Mouse (Mus musculus): ENCODE measurements around the gene Rps21. TPM values are rescaled to one million over a fixed set of nuclear protein-coding genes. Genes with fewer than 3 reads are reported as not detected.
A peak's percentile ranks its signal among the peaks of the same experiment; 100 is the strongest.

The Rps21 gene
- polyA plus RNA-seq, 1 experiment from 2014 or later = 516 TPM

GRCm38 (mm10) chr2:180225044-180225761 is 32.0 kb upstream of the Rps21 start:
- Histone ChIP-seq H3K4me1 (ENCODE audit: control insufficient read depth, insufficient read depth, low read length) (peaks cover 16% of the 10 kb centered on the region), H3K27ac (replicated peaks; ENCODE audit: low read depth, low read length) (no peak overlapping the region), H3K4me3 (ENCODE audit: low read depth, low read length) (peak overlapping the region; percentile 52), H3K27me3 (ENCODE audit: control insufficient read depth, insufficient read depth, low read length) (peaks cover 20% of the 10 kb centered on the region), H3K9ac (replicated peaks; ENCODE audit: low read length) (peak overlapping the region; percentile 39), H3K36me3 (replicated peaks; ENCODE audit: control insufficient read depth, insufficient read depth, low read depth, low read length) (no peaks in the 10 kb centered on the region), H3K9me3 (replicated peaks; ENCODE audit: control insufficient read depth, low read length) (no peaks in the 10 kb centered on the region), H3K4me2 (ENCODE audit: low read depth, low read length) (peak overlapping the region; percentile 92)
- ATAC-seq (replicated peaks; ENCODE audit: insufficient number of reproducible peaks, low FRiP score, low TSS enrichment, low read depth) (no peak; the same call in 1 of the 2 replicates), DNase-seq (ENCODE audit: low spot score) (peak; percentile 50)
- under 1% methylated on average over 55 of the region's 55 CpGs for WGBS

DNA sequence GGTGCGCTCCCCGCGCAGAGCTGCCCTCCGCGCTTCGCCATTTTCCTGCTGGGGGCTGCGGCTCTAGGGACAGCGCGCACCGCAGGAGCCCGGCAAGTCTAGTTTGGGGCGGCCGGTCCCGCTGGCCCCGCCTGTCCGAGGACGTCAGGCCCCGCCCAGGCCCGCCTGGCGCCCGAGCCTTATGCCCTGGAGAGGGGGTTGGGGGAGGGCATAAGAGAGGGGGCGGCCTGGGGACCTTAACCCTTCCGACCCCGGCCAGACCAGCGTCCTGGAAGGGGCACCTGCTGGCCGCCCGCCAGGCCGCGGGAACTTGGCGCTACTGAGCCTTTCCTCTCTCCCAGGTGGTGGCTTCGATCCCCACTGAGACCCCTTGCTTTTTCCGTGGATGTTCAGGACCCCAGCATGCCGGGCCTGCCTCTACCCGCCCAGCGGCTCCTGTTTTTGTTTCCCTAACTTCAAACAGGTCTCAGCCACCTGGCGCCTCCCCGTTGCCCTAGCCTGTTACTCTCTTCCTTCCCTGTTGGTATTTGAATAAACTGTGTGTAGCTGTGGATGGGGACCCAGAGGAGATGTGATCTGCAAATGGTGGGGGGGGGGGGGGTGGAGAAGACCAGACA is 31.3 kb upstream of the Rps21 start, which contains the start of gene Lama5:
Gene Lama5, minus strand, starts transcription at position 98 of the 617 bp plus-strand sequence.
- Histone ChIP-seq H3K9ac (replicated peaks; ENCODE audit: low read length) (peak within 1 kb of the TSS; percentile 39), H3K4me2 (ENCODE audit: low read depth, low read length) (peak within 1 kb of the TSS; percentile 92), H3K4me1 (ENCODE audit: control insufficient read depth, insufficient read depth, low read length) (peaks cover 16% of the 10 kb centered on the region), H3K27ac (replicated peaks; ENCODE audit: low read depth, low read length) (no peak within 1 kb of the TSS; the same call in 1 of the 2 replicates), H3K9me3 (replicated peaks; ENCODE audit: control insufficient read depth, low read length) (no peaks in the 10 kb centered on the region), H3K27me3 (ENCODE audit: control insufficient read depth, insufficient read depth, low read length) (peaks cover 20% of the 10 kb centered on the region), H3K4me3 (ENCODE audit: low read depth, low read length) (peak within 1 kb of the TSS; percentile 52), H3K36me3 (replicated peaks; ENCODE audit: control insufficient read depth, insufficient read depth, low read depth, low read length) (no peaks in the 10 kb centered on the region)
- DNase-seq (ENCODE audit: low spot score) = peak; percentile 78
- WGBS = 3% methylated on average over 22 of the region's 37 CpGs
- peak; percentile 68 for ATAC-seq (replicated peaks; ENCODE audit: insufficient number of reproducible peaks, low FRiP score, low TSS enrichment, low read depth)

GRCm38 (mm10) chr2:180227262-180228059 is 29.7 kb upstream of the Rps21 start:
- no peak overlapping the region for H3K4me3 ChIP-seq (ENCODE audit: low read depth, low read length)
- peak overlapping the region; percentile 32 for H3K4me2 ChIP-seq (ENCODE audit: low read depth, low read length)
- H3K9ac ChIP-seq (replicated peaks; ENCODE audit: low read length) = peak overlapping the region; percentile 9; the same call in 1 of the 2 replicates
- H3K27ac ChIP-seq (replicated peaks; ENCODE audit: low read depth, low read length) = 0 out of 2 replicates have a peak overlapping the region, but pooled peaks have one; percentile 13
- no peaks in the 10 kb centered on the region for H3K36me3 ChIP-seq (replicated peaks; ENCODE audit: control insufficient read depth, insufficient read depth, low read depth, low read length)
- H3K4me1 ChIP-seq (ENCODE audit: control insufficient read depth, insufficient read depth, low read length) = peaks cover 12% of the 10 kb centered on the region
- peak; percentile 67 for ATAC-seq (replicated peaks; ENCODE audit: insufficient number of reproducible peaks, low FRiP score, low TSS enrichment, low read depth)
- no peaks in the 10 kb centered on the region for H3K9me3 ChIP-seq (replicated peaks; ENCODE audit: control insufficient read depth, low read length)
- WGBS = 0% methylated on average over 21 of the region's 21 CpGs
- peak; percentile 68 for DNase-seq (ENCODE audit: low spot score)
- H3K27me3 ChIP-seq (ENCODE audit: control insufficient read depth, insufficient read depth, low read length) = peaks cover 20% of the 10 kb centered on the region

- Histone ChIP-seq H3K4me2 (ENCODE audit: low read depth, low read length) (no peak overlapping the region), H3K4me1 (ENCODE audit: control insufficient read depth, insufficient read depth, low read length) (peaks cover 12% of the 10 kb centered on the region), H3K27me3 (ENCODE audit: control insufficient read depth, insufficient read depth, low read length) (peaks cover 20% of the 10 kb centered on the region), H3K9me3 (replicated peaks; ENCODE audit: control insufficient read depth, low read length) (no peaks in the 10 kb centered on the region), H3K36me3 (replicated peaks; ENCODE audit: control insufficient read depth, insufficient read depth, low read depth, low read length) (no peaks in the 10 kb centered on the region), H3K27ac (replicated peaks; ENCODE audit: low read depth, low read length) (no peak overlapping the region), H3K9ac (replicated peaks; ENCODE audit: low read length) (no peak overlapping the region), H3K4me3 (ENCODE audit: low read depth, low read length) (no peak overlapping the region)
- DNase-seq (ENCODE audit: low spot score) (no peak), ATAC-seq (replicated peaks; ENCODE audit: insufficient number of reproducible peaks, low FRiP score, low TSS enrichment, low read depth) (no peak)
- 48% methylated on average over 6 of the region's 6 CpGs for WGBS
Observed at GRCm38 (mm10) chr2:180228060-180228458, 29.1 kb upstream of the Rps21 start.

DNA sequence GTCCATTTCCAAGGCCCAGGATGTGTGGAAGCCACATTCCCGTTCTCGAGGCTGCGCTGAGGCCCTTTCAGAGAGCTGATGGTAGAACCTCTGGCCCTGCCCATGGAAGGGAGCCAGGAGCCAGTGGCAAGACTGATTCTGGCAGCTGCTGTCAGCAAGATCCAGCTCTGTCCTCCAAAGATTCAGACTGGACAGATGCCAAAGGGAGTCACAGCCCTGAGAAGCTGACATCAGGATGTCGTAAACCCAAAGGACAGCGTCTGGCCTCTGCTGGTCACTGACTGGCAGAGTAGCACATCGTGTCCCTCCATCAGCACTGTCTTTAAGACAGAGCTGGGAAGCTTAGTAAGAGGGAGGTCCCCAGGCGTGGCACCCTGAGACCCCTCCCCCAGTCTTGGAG is 28.6 kb upstream of the Rps21 start:
- peaks cover 12% of the 10 kb centered on the region for H3K4me1 ChIP-seq (ENCODE audit: control insufficient read depth, insufficient read depth, low read length)
- no peak overlapping the region for H3K9ac ChIP-seq (replicated peaks; ENCODE audit: low read length)
- H3K9me3 ChIP-seq (replicated peaks; ENCODE audit: control insufficient read depth, low read length) = no peaks in the 10 kb centered on the region
- no peak overlapping the region for H3K4me2 ChIP-seq (ENCODE audit: low read depth, low read length)
- 76% methylated on average over 7 of the region's 7 CpGs for WGBS
- no peaks in the 10 kb centered on the region for H3K36me3 ChIP-seq (replicated peaks; ENCODE audit: control insufficient read depth, insufficient read depth, low read depth, low read length)
- H3K4me3 ChIP-seq (ENCODE audit: low read depth, low read length) = no peak overlapping the region
- H3K27me3 ChIP-seq (ENCODE audit: control insufficient read depth, insufficient read depth, low read length) = peaks cover 20% of the 10 kb centered on the region
- no peak for ATAC-seq (replicated peaks; ENCODE audit: insufficient number of reproducible peaks, low FRiP score, low TSS enrichment, low read depth)
- H3K27ac ChIP-seq (replicated peaks; ENCODE audit: low read depth, low read length) = no peak overlapping the region
- DNase-seq (ENCODE audit: low spot score) = no peak

DNA sequence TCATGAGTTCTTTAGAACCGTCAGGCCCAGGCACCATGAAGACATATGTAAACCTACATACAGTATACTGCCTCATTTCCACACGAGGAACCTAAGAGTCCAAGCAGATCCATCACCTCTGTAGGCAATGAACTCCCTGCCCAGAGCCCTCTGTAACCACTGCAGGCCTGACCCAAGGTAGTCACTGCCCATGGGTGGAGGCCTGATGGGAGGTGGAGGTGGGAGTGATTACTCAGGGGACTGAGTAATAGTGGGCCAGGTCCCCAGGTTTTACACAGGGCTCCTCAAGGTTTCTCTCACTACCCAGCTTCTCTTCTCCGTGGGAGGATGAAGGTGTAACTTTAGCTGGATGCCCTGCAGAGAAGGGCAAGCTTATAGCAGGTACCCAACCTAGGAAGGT is 28.0 kb upstream of the Rps21 start:
- ATAC-seq (replicated peaks; ENCODE audit: insufficient number of reproducible peaks, low FRiP score, low TSS enrichment, low read depth) = no peak
- peaks cover 17% of the 10 kb centered on the region for H3K27me3 ChIP-seq (ENCODE audit: control insufficient read depth, insufficient read depth, low read length)

DNA sequence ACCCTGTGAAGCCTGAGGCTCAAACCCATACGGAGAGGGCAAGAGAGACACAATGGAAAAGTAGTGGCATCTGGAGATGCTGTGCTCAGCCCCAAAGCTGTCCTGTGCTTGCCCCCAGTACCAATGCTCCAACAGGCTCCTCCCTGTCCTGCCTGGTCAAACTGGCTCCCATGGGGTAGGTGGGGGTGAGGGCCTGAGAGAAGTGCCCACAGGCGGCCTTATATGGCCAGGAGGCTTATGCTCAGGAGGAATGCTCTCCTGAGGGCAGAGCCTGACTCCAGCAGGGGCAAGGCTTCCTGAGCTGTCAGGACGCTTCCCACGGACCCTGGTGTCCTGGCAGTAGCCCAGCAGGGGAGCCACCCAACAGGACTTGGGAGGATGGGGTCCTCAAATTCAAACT is 26.7 kb upstream of the Rps21 start:
- H3K4me3 ChIP-seq (ENCODE audit: low read depth, low read length) = no peak overlapping the region
- H3K4me2 ChIP-seq (ENCODE audit: low read depth, low read length) = no peak overlapping the region
- H3K4me1 ChIP-seq (ENCODE audit: control insufficient read depth, insufficient read depth, low read length) = peaks cover 16% of the 10 kb centered on the region
- no peak overlapping the region for H3K27ac ChIP-seq (replicated peaks; ENCODE audit: low read depth, low read length)
- no peak for DNase-seq (ENCODE audit: low spot score)
- no peaks in the 10 kb centered on the region for H3K9me3 ChIP-seq (replicated peaks; ENCODE audit: control insufficient read depth, low read length)
- 45% methylated on average over 4 of the region's 4 CpGs for WGBS
- no peak for ATAC-seq (replicated peaks; ENCODE audit: insufficient number of reproducible peaks, low FRiP score, low TSS enrichment, low read depth)
- H3K36me3 ChIP-seq (replicated peaks; ENCODE audit: control insufficient read depth, insufficient read depth, low read depth, low read length) = no peaks in the 10 kb centered on the region
- no peak overlapping the region for H3K9ac ChIP-seq (replicated peaks; ENCODE audit: low read length)
- peaks cover 9% of the 10 kb centered on the region for H3K27me3 ChIP-seq (ENCODE audit: control insufficient read depth, insufficient read depth, low read length)

More for the DNA sequence above, 28.0 kb upstream of the Rps21 start:
- Histone ChIP-seq H3K36me3 (replicated peaks; ENCODE audit: control insufficient read depth, insufficient read depth, low read depth, low read length) (no peaks in the 10 kb centered on the region), H3K9me3 (replicated peaks; ENCODE audit: control insufficient read depth, low read length) (no peaks in the 10 kb centered on the region), H3K27ac (replicated peaks; ENCODE audit: low read depth, low read length) (no peak overlapping the region), H3K4me2 (ENCODE audit: low read depth, low read length) (no peak overlapping the region), H3K4me3 (ENCODE audit: low read depth, low read length) (no peak overlapping the region), H3K9ac (replicated peaks; ENCODE audit: low read length) (no peak overlapping the region), H3K4me1 (ENCODE audit: control insufficient read depth, insufficient read depth, low read length) (peaks cover 12% of the 10 kb centered on the region)
- DNase-seq (ENCODE audit: low spot score) = no peak
- 63% methylated on average over 3 of the region's 3 CpGs for WGBS
